Mouse (Mus musculus): ENCODE data around the gene Vmn1r21. TPM values are rescaled to one million over a fixed set of nuclear protein-coding genes. Genes with fewer than 3 reads are reported as not detected.

The Vmn1r21 gene
- polyA plus RNA-seq, 1 experiment from 2014 or later: not detected

DNA sequence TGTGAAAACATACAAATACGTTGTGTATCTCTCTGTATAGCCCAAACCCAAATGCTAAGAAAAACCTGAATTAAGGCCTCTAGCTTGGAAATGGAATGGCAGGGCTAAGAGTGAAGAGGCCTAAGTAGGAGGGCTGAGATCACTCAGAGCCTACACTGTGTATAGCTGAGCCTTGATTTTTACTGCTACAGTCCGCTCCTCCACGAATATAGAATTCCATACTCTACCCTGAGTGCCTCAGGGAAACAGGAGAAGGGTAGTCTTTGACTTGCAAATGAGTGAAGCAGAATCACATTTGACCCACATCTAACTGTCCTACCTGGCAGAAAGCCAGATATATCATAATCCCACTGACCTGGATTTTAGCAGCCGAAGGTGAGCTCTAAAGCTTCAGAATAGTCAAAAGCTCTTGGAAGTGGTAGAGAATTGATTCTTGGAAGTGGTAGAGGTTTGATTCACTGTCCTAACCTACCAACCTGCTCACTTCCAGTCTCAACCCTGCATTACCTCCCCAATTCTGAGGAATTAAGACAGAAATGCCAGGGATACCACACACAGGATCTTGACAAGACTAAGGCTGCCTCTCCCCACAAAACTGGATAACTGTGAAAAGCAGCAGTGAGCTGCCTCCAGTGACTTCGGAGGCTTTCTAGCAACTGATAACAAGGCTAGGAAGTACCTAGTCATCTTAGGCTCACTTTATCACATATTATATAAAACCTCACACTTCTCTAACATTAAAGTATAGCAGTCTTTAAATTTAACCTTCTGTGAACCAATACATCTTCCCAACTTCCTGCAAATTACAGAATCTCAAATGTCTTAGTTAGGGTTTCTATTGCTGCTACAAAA lies 44.7 kb downstream of the Vmn1r21 start:
- ATAC-seq: no peak
- H3K4me3 ChIP-seq (replicated peaks): no peak overlapping the region
- no peaks in the 10 kb centered on the region for H3K27me3 ChIP-seq
- H3K27ac ChIP-seq: no peak overlapping the region
- peaks cover 17% of the 10 kb centered on the region for H3K36me3 ChIP-seq
- WGBS: 88% methylated on average over 5 of the region's 5 CpGs
- no peak overlapping the region for H3K9ac ChIP-seq (replicated peaks)
- H3K4me1 ChIP-seq (replicated peaks): no peaks in the 10 kb centered on the region; the same call in 1 of the 2 replicates
- no peak overlapping the region for H3K4me2 ChIP-seq (replicated peaks)
- peaks cover 9% of the 10 kb centered on the region for H3K9me3 ChIP-seq

DNA sequence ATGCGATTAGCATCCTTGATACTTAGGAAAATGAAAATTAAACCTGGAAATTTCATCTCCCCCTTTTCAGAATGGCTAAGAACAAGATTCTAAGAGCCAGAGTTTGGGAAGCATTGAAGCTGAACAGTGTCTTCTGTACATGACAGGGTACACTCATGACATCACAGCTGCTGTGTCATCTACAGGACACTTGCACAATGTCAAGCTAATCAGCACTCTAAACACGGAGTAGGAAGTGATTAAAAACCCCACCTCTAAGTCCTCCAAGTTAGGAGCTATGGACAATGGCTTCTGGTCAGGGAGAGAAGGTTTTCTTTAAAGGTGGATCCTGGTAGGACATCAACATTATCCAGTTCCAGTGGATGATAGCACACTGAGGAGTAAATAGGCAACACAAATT lies 47.0 kb downstream of the Vmn1r21 start:
- Histone ChIP-seq H3K36me3 (0 out of 2 replicates have a peak, but pooled peaks cover 10% of the 10 kb centered on the region), H3K9ac (replicated peaks) (no peak overlapping the region), H3K9me3 (no peaks in the 10 kb centered on the region), H3K27ac (no peak overlapping the region), H3K4me2 (replicated peaks) (no peak overlapping the region), H3K27me3 (no peaks in the 10 kb centered on the region), H3K4me3 (replicated peaks) (no peak overlapping the region), H3K4me1 (replicated peaks) (no peaks in the 10 kb centered on the region; the same call in 1 of the 2 replicates)
- no peak for ATAC-seq
- 86% methylated on average over 2 of the region's 2 CpGs for WGBS

DNA sequence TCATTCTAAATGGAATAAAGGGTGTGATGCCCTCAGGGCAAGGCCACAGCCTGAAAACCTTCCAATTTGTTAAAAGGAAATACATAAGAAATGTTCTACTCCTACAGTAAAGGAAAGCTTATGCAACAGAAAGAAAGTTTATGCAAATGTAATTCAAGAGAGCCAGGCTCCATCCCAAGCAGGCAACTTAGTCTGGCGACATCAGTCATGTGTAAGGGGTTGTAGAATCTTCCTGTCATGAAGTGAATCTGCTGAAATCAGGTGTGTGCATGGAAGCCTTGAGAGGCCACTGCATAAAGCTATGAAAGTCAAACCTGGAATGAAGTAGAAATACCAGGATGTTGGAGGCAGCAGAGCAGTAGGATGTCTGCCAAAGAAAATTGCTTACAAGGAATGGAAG lies 51.2 kb downstream of the Vmn1r21 start:
- Histone ChIP-seq H3K4me3 (replicated peaks) (no peak overlapping the region), H3K27ac (no peak overlapping the region), H3K4me2 (replicated peaks) (no peak overlapping the region), H3K36me3 (no peaks in the 10 kb centered on the region), H3K9me3 (no peaks in the 10 kb centered on the region), H3K27me3 (no peaks in the 10 kb centered on the region), H3K4me1 (replicated peaks) (no peaks in the 10 kb centered on the region), H3K9ac (replicated peaks) (no peak overlapping the region)
- ATAC-seq: no peak
- WGBS: 91% methylated on average over 1 of the region's 1 CpGs

DNA sequence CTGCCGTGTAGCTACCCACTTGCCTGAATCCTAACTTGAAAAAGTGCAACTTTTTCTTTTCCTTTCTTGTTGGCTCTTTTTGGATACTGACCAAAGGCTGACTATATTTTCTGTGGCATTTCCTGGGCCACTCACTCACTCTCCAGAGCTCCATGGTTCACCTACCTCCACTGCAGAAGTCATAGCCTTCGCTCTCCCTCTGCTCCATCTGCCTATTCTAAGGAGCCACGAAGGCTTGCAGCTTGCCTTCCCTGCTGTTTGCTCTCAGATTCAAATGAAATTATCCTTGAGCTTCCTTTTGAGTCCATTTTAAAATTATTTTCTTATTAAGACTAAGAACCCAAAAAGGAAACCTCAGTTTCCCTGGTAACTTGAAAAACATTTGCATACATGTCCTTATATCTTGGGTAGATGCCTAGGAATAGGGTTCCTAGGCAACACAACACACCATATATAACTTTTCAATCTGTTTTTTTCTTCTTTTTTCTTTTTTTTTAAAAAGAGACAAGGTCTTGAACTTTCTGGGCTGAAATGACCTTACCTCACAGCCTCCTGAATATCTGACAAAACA lies 53.2 kb downstream of the Vmn1r21 start:
- WGBS: 94% methylated on average over 3 of the region's 3 CpGs
- Histone ChIP-seq H3K9me3 (no peaks in the 10 kb centered on the region), H3K36me3 (no peaks in the 10 kb centered on the region), H3K27ac (no peak overlapping the region), H3K4me2 (replicated peaks) (no peak overlapping the region), H3K4me1 (replicated peaks) (no peaks in the 10 kb centered on the region), H3K4me3 (replicated peaks) (no peak overlapping the region), H3K27me3 (no peaks in the 10 kb centered on the region), H3K9ac (replicated peaks) (no peak overlapping the region)
- ATAC-seq: no peak

DNA sequence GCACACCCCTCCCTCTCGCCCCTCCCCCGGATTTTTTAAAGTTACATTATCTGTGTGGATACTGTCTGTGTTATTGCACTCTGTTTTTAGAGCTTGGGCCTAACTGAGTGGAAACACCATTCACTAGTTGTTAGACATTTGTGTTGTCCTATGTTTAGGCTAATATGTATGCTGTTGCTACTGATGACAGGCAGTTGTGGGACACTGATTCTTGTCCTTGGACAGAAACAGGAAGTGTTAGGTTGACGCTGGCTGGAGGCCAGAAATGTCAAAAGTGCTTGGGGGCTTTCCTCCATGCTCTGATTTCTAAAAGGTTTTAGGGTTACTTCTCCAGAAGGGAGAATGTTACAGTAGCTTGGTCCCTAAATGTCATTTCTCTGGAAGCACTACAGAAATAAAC lies 54.3 kb downstream of the Vmn1r21 start:
- Histone ChIP-seq H3K4me3 (replicated peaks) (no peak overlapping the region), H3K9ac (replicated peaks) (no peak overlapping the region), H3K36me3 (no peaks in the 10 kb centered on the region), H3K27me3 (no peaks in the 10 kb centered on the region), H3K27ac (no peak overlapping the region), H3K9me3 (no peaks in the 10 kb centered on the region), H3K4me2 (replicated peaks) (no peak overlapping the region), H3K4me1 (replicated peaks) (no peaks in the 10 kb centered on the region)
- WGBS: 54% methylated on average over 3 of the region's 3 CpGs
- ATAC-seq: no peak; the same call in 1 of the 2 replicates

Other genes starting within 250 kb of the Vmn1r21 start
- 14.5 and 14.9 TPM in 2 replicates for gene Pyurf, start 158.3 kb downstream of the Vmn1r21 start, polyA plus RNA-seq (2015; fragmentation: Nextera tagmentation; extraction: Ambion mirVana)
- 80.1 and 89.0 TPM in 2 replicates for gene Lancl2, start 147.8 kb downstream of the Vmn1r21 start, polyA plus RNA-seq (2015; fragmentation: Nextera tagmentation; extraction: Ambion mirVana)
- 170 and 171 TPM in 2 replicates for gene Vopp1, start 25.2 kb downstream of the Vmn1r21 start, polyA plus RNA-seq (2015; fragmentation: Nextera tagmentation; extraction: Ambion mirVana)
- gene Vmn1r22, start 57.7 kb upstream of the Vmn1r21 start, polyA plus RNA-seq (2015; fragmentation: Nextera tagmentation; extraction: Ambion mirVana): not detected in 2 replicates
- gene Vmn1r23, start 76.5 kb upstream of the Vmn1r21 start, polyA plus RNA-seq (2015; fragmentation: Nextera tagmentation; extraction: Ambion mirVana): not detected in 2 replicates
- not detected in 2 replicates for gene Vmn1r24, start 111.2 kb upstream of the Vmn1r21 start, polyA plus RNA-seq (2015; fragmentation: Nextera tagmentation; extraction: Ambion mirVana)
- not detected in 2 replicates for gene Vmn1r25, start 130.5 kb upstream of the Vmn1r21 start, polyA plus RNA-seq (2015; fragmentation: Nextera tagmentation; extraction: Ambion mirVana)
- gene Vmn1r26, start 164.8 kb upstream of the Vmn1r21 start, polyA plus RNA-seq (2015; fragmentation: Nextera tagmentation; extraction: Ambion mirVana): not detected in 2 replicates